Mouse (Mus musculus): Measurements from ENCODE around the gene Vasp.

The Vasp gene

DNA sequence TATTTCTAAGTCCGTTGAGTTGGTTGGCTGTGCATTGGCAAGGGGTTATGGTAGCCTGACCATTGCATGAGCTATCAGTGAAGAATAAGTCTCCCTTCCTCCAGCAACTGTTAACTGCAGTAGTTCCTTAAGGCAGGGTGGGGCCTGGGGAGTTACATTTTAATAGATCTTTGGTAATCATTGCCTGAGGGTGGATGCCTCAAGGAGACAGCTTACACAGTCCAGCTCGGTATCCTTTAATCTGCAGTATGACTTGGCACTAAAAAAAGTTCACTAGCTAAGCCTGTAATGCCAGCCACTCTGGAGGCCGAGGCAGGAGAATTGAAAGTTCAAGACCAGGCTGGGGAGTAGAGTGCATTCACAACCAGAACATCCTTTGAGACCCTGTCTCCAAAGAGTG, 39.8 kb downstream of the Vasp start:
- DNase-seq: no peak

DNA sequence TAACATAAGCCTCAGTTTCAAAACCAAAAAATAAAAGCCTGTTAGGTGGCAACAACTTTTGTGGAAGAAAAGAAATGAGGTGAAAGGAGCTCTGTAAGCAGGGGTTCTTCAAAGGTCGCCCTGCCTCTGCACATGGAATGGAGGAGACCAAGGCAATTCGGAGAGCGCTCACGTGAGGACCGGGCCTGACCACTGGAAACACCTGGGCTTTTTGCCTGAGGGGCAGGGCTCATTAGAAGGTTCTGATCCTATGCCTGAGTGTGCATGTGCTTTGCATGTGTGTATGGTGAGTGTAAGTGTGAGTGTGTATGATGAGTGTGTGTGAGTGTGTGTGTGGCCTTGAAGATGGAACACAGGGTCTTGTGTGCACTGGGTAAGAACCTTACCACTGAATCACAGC, 40.7 kb downstream of the Vasp start:
- DNase-seq: no peak

DNA sequence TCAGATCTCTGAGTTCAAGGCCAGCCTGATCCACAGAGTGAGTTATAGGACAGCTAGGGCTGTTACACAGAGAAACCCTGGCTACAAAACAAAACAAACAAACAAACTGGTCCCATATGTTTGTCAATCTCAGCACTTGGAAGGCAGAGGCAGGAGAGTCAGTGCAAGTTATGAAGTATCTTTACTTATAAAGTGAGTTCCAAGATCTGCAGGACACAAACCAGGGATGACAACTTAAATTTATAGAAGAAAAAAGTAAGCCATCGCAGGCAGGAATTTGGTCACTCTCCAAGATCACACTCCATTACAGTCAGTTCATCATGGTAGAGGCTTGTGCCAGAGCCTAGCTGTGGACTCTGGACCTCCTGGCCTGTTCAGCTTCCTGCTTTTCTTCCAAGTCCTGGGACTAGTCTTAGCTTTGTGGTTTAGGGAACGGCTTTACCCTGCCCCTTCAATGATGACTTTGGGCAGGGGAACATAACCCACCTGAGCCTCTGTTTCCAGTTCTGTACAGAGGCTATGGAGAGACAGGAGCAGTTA, 41.5 kb downstream of the Vasp start:
- DNase-seq: no peak

DNA sequence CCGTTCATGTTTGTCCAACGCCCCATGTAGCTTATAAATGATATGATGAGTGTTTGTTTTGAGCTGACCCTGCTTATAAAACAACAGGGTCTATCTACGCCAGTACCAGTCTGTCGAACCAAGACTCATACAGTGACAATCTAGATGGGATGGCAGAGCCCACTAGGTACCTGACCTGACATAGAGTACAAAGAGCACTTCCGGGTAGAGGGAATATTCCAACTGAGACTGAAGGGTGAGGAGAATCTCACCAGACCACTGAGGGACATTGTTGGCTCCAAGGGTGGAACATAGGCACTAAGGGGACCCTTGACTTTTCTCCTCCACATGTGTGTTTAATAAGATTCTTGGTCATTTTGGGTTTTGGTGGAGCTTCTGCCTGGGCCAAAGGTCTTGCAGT, 42.2 kb downstream of the Vasp start:
- no peak for DNase-seq

DNA sequence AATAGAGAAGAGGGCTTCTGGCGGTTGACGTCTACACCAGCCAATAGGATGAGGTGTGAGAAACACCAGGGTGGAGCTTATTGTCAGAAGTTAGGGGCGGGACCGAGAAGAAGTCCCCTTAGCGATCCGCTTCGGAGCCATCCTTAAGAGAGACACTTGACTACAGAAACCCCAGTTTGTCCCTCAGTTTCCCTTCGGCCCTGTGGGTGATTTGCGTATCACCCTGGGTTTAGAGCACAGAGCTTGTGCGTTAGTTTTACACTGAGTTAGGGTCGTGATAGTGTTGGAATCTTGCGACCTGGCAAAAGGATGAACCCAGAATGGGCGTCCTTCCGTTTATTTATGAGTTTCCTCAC, 42.8 kb downstream of the Vasp start:
- no peak for DNase-seq

DNA sequence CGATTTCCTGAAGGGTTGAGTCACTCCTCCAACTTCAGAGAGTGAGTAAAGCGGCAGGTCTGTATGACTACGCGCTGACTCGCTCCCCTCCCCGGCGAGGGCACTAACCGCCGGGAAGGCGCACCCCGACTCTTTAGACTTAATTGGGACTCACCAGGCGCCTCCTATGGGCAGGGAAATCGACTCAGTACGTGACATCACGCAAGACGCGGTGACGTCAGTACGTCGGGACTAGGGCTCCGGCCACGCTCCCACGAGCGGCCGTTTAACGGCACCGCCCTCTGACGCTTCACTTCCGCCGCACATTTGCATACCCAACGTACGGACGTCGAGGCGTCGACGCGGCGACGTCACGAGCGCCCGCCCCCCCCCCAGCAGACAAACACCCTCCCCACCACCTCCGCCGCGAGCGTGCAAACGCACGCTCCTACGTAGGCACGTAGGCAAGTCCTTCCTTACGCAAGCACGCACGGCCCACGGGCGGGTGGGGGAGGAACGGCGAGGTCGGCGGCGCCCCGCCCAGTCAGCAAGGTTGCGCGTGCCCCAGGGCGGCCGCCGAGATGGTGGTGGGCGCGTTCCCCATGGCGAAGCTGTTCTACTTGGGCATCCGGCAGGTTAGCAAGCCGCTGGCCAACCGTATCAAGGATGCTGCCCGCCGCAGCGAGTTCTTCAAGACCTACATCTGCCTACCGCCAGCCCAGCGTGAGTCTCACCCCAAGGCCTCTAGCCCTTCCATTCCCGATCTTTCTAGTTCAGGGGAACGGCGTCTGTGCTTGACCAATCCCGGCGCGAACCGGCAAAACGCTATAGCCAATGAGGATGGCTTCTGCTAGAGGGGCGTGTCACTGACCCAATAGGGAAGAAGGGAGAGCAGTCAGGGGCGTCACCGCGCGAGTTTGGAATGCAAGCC, 43.5 kb downstream of the Vasp start, which contains the start of gene Opa3:
TSS of gene Opa3 (plus strand) at position 452 of the 910 bp plus-strand sequence.
- peak; percentile 99 for DNase-seq

DNA sequence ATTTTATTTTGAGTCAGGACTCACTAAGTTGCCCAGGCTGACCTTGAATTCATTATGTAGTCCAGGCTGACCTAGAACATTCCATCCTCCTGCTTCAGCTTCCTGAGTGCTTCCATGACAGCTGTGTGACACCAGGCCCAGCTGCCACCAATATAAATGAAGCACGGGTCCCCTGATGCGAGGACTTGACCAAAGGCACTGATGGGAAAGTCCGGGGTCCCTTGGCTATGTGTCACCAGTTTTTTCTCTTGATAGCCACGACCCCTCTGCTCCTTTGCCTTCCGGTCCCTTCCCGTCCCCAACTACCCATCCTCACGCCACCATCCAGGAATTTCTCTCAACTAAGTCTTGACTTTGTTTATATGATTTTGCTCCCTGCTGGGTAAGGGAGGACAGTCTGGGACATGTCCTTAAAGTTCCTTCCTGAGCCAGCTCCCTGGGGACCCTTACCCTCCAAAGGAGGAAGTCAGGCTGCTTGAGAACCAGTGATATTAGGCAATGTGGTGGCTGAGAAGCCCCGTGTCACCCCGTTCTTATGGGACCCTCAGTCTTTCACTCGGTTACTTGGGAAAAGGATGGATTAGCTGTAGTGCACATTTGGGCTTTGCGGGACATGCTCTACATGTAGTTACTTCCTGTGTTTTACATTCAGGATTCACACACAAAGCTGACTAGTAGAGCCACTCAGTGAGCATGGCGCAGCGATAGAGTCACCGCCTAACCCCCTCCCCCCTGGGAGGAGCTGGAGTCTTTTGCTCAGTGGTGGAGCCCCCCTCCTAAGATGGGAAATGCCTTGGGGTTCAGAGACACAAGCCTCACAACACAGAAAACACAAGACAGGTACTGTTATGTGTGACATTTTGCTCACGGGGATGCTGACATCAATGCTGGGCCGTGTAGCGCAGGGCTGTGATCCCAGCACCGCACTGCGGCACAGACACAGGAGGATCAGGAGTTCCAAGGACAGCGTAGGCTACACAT, 44.5 kb downstream of the Vasp start:
- DNase-seq: peak; percentile 49 to 50

DNA sequence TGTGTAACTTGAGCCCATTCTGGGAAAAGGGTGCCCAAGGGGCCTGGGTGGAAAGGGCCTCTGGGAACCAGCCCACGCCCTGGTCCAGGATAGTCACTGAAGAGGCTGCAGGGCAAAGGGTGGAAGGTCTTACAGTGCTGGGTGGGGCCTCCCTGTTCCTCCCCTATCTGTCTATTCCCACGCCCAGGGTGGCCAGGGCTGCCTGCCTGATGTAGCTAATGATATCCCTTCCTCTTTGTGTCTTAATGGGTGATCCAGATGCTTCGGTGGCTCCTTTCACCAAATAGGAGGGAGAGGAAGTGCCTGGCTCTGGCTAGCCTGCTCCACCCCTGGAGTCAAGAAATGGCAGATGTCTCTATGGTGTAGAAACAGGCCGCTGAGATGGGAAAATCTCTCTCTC, 46.7 kb downstream of the Vasp start:
- DNase-seq: no peak

DNA sequence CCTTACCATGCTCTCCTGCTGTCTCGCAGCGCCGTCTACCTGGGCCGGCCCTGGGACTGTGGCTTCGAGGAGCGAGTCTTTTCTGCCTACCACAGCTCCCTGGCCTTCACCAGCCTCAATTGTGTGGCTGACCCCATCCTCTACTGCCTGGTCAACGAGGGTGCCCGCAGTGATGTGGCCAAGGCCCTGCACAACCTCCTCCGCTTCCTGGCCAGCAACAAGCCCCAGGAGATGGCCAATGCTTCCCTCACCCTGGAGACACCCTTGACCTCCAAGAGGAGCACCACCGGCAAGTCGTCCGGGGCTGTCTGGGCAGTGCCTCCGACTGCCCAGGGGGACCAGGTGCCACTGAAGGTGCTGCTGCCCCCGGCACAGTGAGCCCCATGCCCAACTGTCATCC, 48.7 kb downstream of the Vasp start:
- no peak for DNase-seq

DNA sequence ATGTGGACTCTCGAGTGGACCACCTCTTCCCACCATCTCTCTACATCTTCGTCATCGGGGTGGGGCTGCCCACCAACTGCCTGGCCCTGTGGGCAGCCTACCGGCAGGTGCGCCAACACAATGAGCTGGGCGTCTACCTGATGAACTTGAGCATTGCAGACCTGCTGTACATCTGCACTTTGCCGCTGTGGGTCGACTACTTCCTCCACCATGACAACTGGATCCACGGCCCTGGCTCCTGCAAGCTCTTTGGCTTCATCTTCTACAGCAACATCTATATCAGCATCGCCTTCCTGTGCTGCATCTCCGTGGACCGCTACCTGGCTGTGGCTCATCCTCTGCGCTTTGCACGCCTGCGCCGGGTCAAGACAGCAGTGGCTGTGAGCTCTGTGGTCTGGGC, 49.4 kb downstream of the Vasp start:
- no peak for DNase-seq

DNA sequence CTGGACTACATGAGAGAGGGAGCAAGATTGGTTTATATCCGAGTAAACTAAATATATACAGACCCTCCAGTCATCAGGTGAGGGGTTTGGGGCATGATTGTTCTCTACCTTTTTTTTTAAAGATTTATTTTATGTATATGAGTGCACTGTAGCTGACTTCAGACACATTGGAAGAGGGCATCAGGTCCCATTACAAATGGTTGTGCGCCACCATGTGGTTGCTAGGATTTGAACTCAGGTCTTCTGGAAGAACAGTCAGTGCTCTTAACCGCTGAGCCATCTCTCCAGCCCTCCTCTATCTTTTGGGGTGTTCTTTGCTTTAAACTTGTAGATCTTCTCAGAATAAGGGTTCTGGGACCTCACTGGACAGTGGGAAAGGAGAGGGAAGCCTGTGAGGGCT, 51.6 kb downstream of the Vasp start:
- no peak for DNase-seq

DNA sequence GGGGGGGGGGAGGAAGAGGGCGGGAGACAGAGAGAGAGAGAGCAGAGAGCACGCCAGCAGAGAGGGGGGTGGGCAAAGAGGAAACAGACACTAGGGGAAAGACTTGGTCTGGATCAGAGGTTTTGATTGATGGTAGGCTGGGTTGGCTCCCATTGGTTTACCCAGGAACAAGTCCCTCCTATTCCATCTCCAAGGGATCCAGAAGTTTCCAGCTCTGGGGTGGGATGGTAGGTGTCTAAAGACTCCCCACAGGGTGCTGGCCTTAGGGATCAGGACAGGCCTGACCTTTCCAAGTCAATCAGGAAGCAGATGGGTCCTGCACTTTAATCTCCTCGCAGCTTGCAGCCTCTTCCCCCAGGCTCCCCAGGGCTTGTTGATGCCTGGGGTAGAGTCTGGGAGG, 53.7 kb downstream of the Vasp start:
- no peak for DNase-seq

DNA sequence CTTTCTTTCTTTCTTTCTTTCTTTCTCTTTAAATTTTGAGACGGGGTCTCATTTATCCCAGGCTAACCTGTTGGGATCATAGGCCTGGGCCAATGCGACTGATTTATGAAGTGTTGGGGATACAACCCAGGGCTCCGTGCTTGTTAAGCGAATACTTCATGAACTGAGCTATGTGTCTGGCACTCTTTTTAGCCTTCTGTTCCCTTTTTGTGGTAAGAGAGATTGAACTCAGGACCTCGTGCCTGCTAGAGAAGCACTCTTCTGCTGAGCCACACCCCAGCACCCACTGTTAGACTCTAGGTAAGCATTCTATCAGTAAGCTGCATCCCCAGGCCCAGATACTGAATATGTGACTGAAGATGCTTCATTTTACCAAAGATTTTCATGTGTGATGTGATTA, 54.1 kb downstream of the Vasp start:
- no peak for DNase-seq

DNA sequence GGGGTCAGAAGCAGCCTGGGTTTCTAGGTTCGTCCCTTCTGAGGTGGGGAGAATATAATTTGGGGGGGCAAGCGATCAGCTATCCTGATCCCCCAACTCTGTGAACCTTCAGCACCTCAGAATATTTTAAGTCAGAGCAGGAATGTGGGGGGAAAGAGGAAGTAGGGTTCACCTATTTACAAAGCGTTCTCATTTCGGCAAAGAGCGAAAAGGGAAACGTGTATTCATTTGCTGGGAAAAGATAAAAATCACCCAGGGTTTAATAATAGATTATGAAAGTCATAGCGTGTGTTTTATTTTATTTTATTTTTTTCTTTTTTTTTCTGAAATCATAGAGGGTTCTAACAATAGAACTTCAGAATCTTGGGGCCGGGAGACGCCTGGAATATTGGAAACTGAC, 56.7 kb downstream of the Vasp start:
- no peak for DNase-seq

DNA sequence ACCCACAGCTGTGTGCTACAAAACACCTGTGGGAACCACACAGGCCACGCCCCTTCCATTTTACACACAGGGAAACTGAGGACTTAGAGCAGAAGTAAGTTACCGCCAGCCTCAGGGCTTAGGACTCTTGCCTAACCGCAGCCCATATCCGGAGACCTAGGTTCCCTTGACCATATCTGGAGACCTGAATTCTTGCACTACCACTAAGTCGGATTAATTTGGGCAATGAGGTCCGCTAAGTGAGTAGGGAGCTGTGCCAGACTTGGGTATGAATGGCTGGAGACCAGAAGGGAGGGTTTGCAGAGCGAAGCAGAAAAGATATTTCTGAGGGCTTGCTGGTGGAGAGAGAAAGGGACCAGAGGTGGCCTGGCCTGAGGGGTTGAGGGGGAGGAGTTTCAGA, 57.2 kb downstream of the Vasp start:
- DNase-seq: no peak

DNA sequence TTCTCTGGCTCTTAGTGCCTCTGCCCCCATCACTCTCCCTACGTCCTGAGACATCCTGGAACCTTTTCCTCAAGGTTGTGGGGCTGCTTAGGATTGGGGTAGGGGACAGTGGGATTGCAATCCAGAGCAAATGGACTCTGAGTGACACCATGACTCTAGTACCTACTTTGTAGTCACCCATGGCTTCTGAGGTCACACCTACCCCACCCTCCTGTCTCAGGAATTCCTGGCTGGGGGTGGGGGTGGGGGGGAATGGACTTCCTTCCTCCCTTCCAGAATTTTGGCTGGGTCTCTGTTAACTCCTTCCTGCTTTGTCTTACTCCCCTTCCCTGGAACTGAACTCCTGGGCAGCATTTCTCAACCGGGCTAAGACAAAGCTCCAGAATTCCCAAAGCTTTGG, 58.2 kb downstream of the Vasp start:
- no peak for DNase-seq

DNA sequence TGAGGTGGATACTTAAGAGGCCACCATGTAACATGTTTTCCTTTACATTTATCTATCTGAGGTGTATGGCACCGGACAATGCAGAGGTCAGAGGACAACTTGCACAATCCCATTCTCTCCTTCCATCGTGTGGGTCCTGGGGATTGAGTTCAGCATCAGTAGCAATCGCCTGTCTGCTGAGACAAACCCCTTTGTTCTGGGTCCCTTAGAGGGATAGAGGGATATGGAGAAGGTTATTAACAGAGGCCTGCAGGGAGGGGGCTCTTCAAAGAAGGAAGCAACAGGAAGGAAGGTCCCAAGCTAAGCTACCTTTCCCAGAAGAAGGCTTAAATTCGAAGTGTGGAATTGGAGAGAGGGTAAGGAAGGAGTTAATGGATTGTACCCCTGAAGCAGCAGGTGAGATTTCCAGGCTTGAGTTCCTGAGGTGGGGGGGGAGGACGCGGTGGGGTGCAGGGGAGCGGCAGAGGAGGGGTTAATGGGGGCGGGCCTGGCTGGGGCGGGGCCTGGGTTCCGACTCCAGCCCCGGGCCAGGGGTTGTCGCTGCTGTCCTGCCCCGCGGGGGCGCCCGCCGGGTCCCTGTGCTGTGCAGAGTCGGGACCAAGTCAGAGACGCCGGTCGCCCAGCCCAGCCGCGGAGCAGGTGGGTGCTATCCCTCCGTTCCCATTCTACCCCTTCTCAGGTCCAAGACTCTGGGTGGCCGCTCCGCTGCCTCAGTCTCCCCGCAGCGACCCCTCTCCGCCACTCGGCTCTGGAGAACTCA, 59.4 kb downstream of the Vasp start, which contains the start of gene Gpr4:
TSS of gene Gpr4 (plus strand) at position 543 of the 760 bp plus-strand sequence.
- DNase-seq: peak in 1 of 2 experiments; percentile 27

DNA sequence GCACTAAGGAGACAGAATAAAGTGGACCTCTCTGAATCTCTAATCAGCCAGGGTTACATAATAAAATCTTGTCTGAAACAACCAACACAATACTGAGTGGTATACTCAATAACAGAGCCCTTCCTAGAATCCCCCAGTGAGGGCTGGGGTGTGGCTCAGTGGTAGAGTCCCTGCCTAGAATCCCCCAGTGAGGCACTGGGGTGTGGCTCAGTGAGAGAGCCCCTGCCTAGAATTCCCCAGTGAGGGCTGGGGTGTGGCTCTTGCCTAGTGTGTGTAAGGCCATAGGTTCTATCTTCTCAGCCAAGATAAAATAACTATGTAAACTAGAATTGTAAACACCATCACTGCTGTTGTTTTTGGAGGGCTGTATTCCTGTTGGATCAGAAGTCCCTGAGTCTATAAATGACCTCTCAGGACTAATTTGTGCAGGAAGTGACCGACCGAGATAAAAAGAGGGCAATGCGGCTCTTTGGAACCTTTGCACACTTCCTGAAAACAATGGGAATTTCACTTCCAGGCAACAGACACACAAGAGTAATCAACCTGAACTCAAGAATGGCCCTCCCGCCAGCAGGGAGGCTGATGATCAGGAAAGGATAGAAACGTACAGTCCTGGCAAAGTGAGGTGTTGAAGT, 60.5 kb downstream of the Vasp start:
- no peak for DNase-seq

DNA sequence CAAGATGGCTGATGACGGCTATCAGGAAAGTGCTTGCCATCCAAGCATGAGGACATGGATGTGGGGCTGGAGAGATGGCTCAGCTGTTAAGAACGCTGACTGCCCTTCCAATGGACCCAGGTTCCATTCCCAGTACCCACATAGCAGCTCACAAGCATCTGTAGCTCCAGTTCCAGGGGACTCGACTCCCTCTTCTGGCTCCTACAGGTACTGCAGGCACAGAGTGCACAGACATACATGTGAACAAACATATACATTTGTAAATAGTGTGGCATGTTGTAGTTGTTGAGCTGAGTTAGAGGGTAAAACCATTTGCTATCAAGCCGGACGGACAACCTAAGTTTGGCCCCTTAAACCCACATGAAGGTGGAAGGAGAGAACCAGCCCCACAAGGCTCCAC, 61.6 kb downstream of the Vasp start:
- peak; percentile 30 to 32 for DNase-seq

DNA sequence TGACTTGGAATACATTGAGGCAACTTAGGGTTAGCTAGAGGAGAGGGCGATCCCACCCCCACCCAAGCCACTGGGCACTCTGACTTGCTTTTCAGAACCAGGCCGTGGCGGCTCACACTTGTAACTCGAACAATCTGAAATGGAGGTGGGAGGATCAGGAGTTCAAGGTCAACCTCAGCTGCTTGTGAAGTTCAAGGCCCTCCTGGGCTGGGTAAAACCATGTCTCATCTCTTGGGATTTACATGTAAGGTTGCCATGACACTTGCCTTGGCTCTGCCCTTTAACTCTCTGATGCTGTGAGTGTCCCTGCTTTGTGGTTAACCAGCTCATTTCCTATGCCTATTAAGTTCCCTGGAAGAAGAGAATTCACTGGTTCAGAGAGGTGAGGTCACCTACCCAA, 62.1 kb downstream of the Vasp start:
- DNase-seq: no peak

DNA sequence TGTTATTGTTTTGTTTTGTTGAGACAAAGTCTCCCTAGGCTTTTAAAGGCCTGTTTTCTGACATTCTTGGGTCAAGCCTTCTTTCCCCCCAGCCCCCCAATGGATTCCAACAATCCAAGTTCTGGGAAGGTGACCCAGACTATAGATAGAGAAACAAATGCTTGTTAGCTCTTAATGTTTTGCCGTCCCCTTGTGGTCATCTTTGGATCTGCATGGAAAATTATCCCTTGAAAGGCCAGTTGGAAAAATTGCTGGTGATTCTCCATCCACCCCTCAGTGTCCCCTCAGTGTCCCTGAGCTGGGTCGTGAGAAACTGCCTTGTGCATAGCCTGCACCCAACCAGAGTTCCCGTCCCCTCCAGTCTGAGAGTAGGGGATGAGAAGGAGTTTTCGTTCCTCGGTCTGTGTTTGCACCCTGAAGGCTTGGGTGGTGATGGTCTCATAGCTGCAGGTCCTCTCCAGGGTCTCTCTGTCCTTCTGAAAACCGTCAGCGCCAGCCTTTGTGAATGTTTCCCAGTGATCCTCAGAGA, 62.6 kb downstream of the Vasp start:
- no peak for DNase-seq

All from B cell, adult 2 months (primary cell).